Mouse (Mus musculus): Measurements from ENCODE around the gene Apol6.

GRCm38 (mm10) chr15:77097358-77097757 lies 52.8 kb downstream of the Apol6 start:
- no peak for TF ChIP-seq CTCF (conservative IDR thresholded peaks at IDR 0.05; ENCODE audit: low read length)
- TF ChIP-seq NANOG (IDR thresholded peaks at IDR 0.05; ENCODE audit: borderline replicate concordance, low read length) = no peak
